ENCODE assay signal across 7 mouse cellular contexts in genomic region chr10:121739548-121740505, GRCm38 (mm10). TPM values are rescaled to one million over a fixed set of nuclear protein-coding genes. Genes with fewer than 3 reads are reported as not detected.
A peak's percentile ranks its signal among the peaks of the same experiment; 100 is the strongest.
DNase-seq lines count a peak whose midpoint lies in the region; ATAC-seq lines count a peak whose summit lies in the region.

Gene BC048403, plus strand, starts transcription at chr10:121739937.

- H3K27me3 ChIP-seq in intestine, embryonic 16.5 days (replicated peaks; ENCODE audit: control insufficient read depth, insufficient read depth, low read length) = no peaks in the 10 kb centered on the region
- no peaks in the 10 kb centered on the region for H3K27me3 ChIP-seq in midbrain, embryonic 11.5 days (ENCODE audit: control insufficient read depth, insufficient read depth, low read length)

- H3K36me3 ChIP-seq in intestine, embryonic 16.5 days (ENCODE audit: control insufficient read depth, insufficient read depth, low read length) = no peaks in the 10 kb centered on the region
- no peaks in the 10 kb centered on the region for H3K36me3 ChIP-seq in midbrain, embryonic 11.5 days (ENCODE audit: control insufficient read depth, insufficient read depth, low read length)

- intact Hi-C loops in gastrocnemius, postnatal 36 days (cut with DNase I) = no loop called here
- intact Hi-C loops in left cerebral cortex, postnatal 36 days (cut with DNase I) = no loop called here

- DNase-seq in adrenal gland, adult 18-20 months (ENCODE audit: low spot score in 2 of 2) = peak; percentile 91
- peak; percentile 93 for DNase-seq in embryo, embryonic 11 days
- peak; percentile 73 to 77 for DNase-seq in gastrocnemius, postnatal 36 days
- peak; percentile 85 to 90 for DNase-seq in left cerebral cortex, postnatal 36 days (ENCODE audit: low spot score in 2 of 2)
- peak; percentile 99 for DNase-seq in midbrain, embryonic 11.5 days (ENCODE audit: low spot score, missing footprints)
- peak; percentile 59 for DNase-seq in skeletal muscle tissue, adult 2 months (ENCODE audit: low read depth, low spot score)

- H3K4me2 ChIP-seq in intestine, embryonic 16.5 days (ENCODE audit: low read depth, low read length) = peak within 1 kb of the TSS; percentile 93
- peak within 1 kb of the TSS; percentile 93 for H3K4me2 ChIP-seq in midbrain, embryonic 11.5 days

- H3K4me3 ChIP-seq in intestine, embryonic 16.5 days (ENCODE audit: low read length) = peak within 1 kb of the TSS; percentile 94
- H3K4me3 ChIP-seq in midbrain, embryonic 11.5 days (ENCODE audit: low read depth, low read length) = peak within 1 kb of the TSS; percentile 83

- H3K27ac ChIP-seq in intestine, embryonic 16.5 days (ENCODE audit: low read length) = peak within 1 kb of the TSS; percentile 54; the same call in 1 of the 2 replicates
- H3K27ac ChIP-seq in midbrain, embryonic 11.5 days (ENCODE audit: low read depth, low read length) = no peak within 1 kb of the TSS; the same call in 1 of the 2 replicates

- H3K9me3 ChIP-seq in intestine, embryonic 16.5 days (ENCODE audit: control insufficient read depth, low read length) = 0 out of 2 replicates have a peak, but pooled peaks cover 5% of the 10 kb centered on the region
- H3K9me3 ChIP-seq in midbrain, embryonic 11.5 days (ENCODE audit: control insufficient read depth, low read length) = no peaks in the 10 kb centered on the region

- WGBS in intestine, embryonic 16.5 days = under 1% methylated on average over 67 of the region's 68 CpGs
- WGBS in midbrain, embryonic 11.5 days = 1% methylated on average over 64 of the region's 68 CpGs

- peak; percentile 95 for ATAC-seq in intestine, embryonic 16.5 days
- peak; percentile 95 for ATAC-seq in midbrain, embryonic 11.5 days (ENCODE audit: low FRiP score)

- H3K4me1 ChIP-seq in intestine, embryonic 16.5 days (ENCODE audit: control insufficient read depth, insufficient read depth, low read length) = peaks cover 3% of the 10 kb centered on the region
- H3K4me1 ChIP-seq in midbrain, embryonic 11.5 days (ENCODE audit: control insufficient read depth, insufficient read depth, low read length) = peaks cover 10% of the 10 kb centered on the region; the same call in 1 of the 2 replicates

- H3K9ac ChIP-seq in intestine, embryonic 16.5 days (ENCODE audit: low read depth, low read length) = peak within 1 kb of the TSS; percentile 84
- peak within 1 kb of the TSS; percentile 76 for H3K9ac ChIP-seq in midbrain, embryonic 11.5 days (ENCODE audit: low read length)

RNA-seq across cellular contexts. Expression of gene BC048403, which starts in this region (rescaled TPM):
- 1 to 10 TPM; 5.4 to 9.3 TPM for total RNA-seq in adrenal gland, adult 18-20 months (2021)
- total RNA-seq in gastrocnemius, postnatal 36 days (2021) = 1 to 10 TPM in 1 of 2 experiments, under 1 TPM in 1; 0.99 to 1.8 TPM
- 2.6 and 3.0 TPM in 2 replicates for polyA plus RNA-seq in intestine, embryonic 16.5 days (2015; fragmentation: Nextera tagmentation; extraction: Ambion mirVana)
- total RNA-seq in left cerebral cortex, postnatal 36 days (2021) = 10 to 100 TPM; 10.7 to 11.7 TPM
- 3.1 and 3.4 TPM in 2 replicates for polyA plus RNA-seq in midbrain, embryonic 11.5 days (2014; fragmentation: Nextera tagmentation; extraction: Ambion mirVana)
